Mouse (Mus musculus) forebrain, postnatal 0 days (tissue): Measurements from ENCODE around the gene Nr1i2. TPM values are rescaled to one million over a fixed set of nuclear protein-coding genes. Genes with fewer than 3 reads are reported as not detected.

ENCODE experiments used
- ATAC-seq: fragments of 200-750 bp; cut with Nextera tagmentation; 2 replicates; pipeline ENCODE4 v1.8.0; 2017; ENCODE audit warnings: mild to moderate bottlenecking, moderate library complexity
- DNase-seq: peaks from one replicate; pipeline ENCODE4 v3.0.0-alpha.2; 2015
- H3K27ac ChIP-seq: fragments of 300-500 bp; sonication (generic); 2 replicates; pipeline ENCODE4 v1.5.1; 2014; ENCODE audit warnings: low read depth, mild to moderate bottlenecking, antibody characterized with exemption, low read length, moderate library complexity, mixed read lengths
- H3K27me3 ChIP-seq: fragments of 300-500 bp; sonication (generic); 2 replicates; pipeline ENCODE4 v1.6.1; 2014; ENCODE audit warnings: mild to moderate bottlenecking, low read length, mixed read lengths; ENCODE audit not compliant: insufficient read depth
- H3K36me3 ChIP-seq: fragments of 300-500 bp; sonication (generic); 2 replicates; pipeline ENCODE4 v1.6.1; 2014; ENCODE audit warnings: mild to moderate bottlenecking, moderate library complexity; ENCODE audit not compliant: insufficient read depth
- H3K4me1 ChIP-seq: fragments of 300-500 bp; sonication (generic); 2 replicates; pipeline ENCODE4 v1.6.1; 2014; ENCODE audit warnings: antibody characterized with exemption; ENCODE audit not compliant: insufficient read depth
- H3K4me2 ChIP-seq: fragments of 300-500 bp; sonication (generic); 2 replicates; pipeline ENCODE4 v1.6.1; 2014; ENCODE audit warnings: low read depth, mild to moderate bottlenecking, moderate library complexity
- H3K4me3 ChIP-seq: fragments of 300-500 bp; sonication (generic); 2 replicates; pipeline ENCODE4 v1.5.1; 2014; ENCODE audit warnings: low read depth, low read length, mixed read lengths
- H3K9ac ChIP-seq: fragments of 300-500 bp; sonication (generic); 2 replicates; pipeline ENCODE4 v1.6.1; 2014; ENCODE audit warnings: mild to moderate bottlenecking
- H3K9me3 ChIP-seq: fragments of 300-500 bp; sonication (generic); 2 replicates; pipeline ENCODE4 v1.6.1; 2016; ENCODE audit warnings: low read length
- CTCF ChIP-seq: sonication (generic); IDR thresholded peaks from 2 replicates; pipeline ENCODE4 v1.5.1; 2016; ENCODE audit warnings: antibody characterized with exemption, control low read depth, low read depth
- WGBS: fragments of 180-500 bp; shearing (Covaris S2); extraction: QIAGEN DNeasy Blood & Tissue Kit; methylation state at CpG from one replicate; pipeline ENCODE4 v1.1.7; 2014; 5-methylcytosine and 5-hydroxymethylcytosine counted together
- polyA plus RNA-seq: library from polyadenylated mRNA; unstranded; fragments of >200 nt; fragmentation: Nextera tagmentation; extraction: Ambion mirVana; gene quantifications from 2 replicates; pipeline ENCODE4 v1.2.1, GENCODE M21; 2015
- total RNA-seq: library from RNA; depleted of rRNA; stranded (reverse); fragments of >200 nt; gene quantifications from 2 replicates; pipeline ENCODE4 v1.2.3, GENCODE M21; 2014; rRNA removed

Nr1i2 gene
- total and polyA plus RNA-seq, 2 experiments from 2014 or later = not detected

GRCm38 (mm10) chr16:38205272-38205671 is 89.4 kb downstream of the Nr1i2 start:
- no peak overlapping the region for H3K9ac ChIP-seq
- no peak for DNase-seq
- no peak for TF ChIP-seq CTCF
- H3K36me3 ChIP-seq = peaks cover 13% of the 10 kb centered on the region
- H3K4me2 ChIP-seq = no peak overlapping the region
- no peak overlapping the region for H3K4me3 ChIP-seq
- H3K9me3 ChIP-seq = no peaks in the 10 kb centered on the region
- H3K4me1 ChIP-seq = no peaks in the 10 kb centered on the region
- no peaks in the 10 kb centered on the region for H3K27me3 ChIP-seq
- WGBS = 97% methylated on average over 7 of the region's 7 CpGs
- ATAC-seq = no peak
- H3K27ac ChIP-seq = no peak overlapping the region

Other genes with a start within 250 kb of the Nr1i2 start
- gene Gsk3b, start 205.8 kb downstream of the Nr1i2 start, total RNA-seq = 97.8 and 132 TPM in 2 replicates
- gene Gsk3b, start 205.8 kb downstream of the Nr1i2 start, polyA plus RNA-seq = 86.1 and 141 TPM in 2 replicates
- 1.2 and 2.6 TPM in 2 replicates for gene Maats1, start 47.3 kb upstream of the Nr1i2 start, total RNA-seq
- gene Maats1, start 47.3 kb upstream of the Nr1i2 start, polyA plus RNA-seq = 0.91 and 1.5 TPM in 2 replicates
- gene Cox17, start 52.2 kb upstream of the Nr1i2 start, total RNA-seq = 12.9 and 51.7 TPM in 2 replicates
- 80.3 and 102 TPM in 2 replicates for gene Cox17, start 52.2 kb upstream of the Nr1i2 start, polyA plus RNA-seq
- gene Gm21987, start 52.2 kb upstream of the Nr1i2 start, total RNA-seq = not detected in 2 replicates
- gene Gm21987, start 52.2 kb upstream of the Nr1i2 start, polyA plus RNA-seq = not detected in 2 replicates
- 0.14 and 0.38 TPM in 2 replicates for gene Popdc2, start 67.4 kb upstream of the Nr1i2 start, total RNA-seq
- 0.39 TPM in 2 replicates for gene Popdc2, start 67.4 kb upstream of the Nr1i2 start, polyA plus RNA-seq
- 1.2 and 2.5 TPM in 2 replicates for gene Pla1a, start 138.3 kb upstream of the Nr1i2 start, total RNA-seq
- gene Pla1a, start 138.3 kb upstream of the Nr1i2 start, polyA plus RNA-seq = 0.74 and 1.0 TPM in 2 replicates
- 40.8 and 42.9 TPM in 2 replicates for gene Adprh, start 157.9 kb upstream of the Nr1i2 start, total RNA-seq
- 130 and 134 TPM in 2 replicates for gene Adprh, start 157.9 kb upstream of the Nr1i2 start, polyA plus RNA-seq
- 0.31 and 0.86 TPM in 2 replicates for gene Cd80, start 160.7 kb upstream of the Nr1i2 start, total RNA-seq
- 0.25 and 0.30 TPM in 2 replicates for gene Cd80, start 160.7 kb upstream of the Nr1i2 start, polyA plus RNA-seq
- gene Timmdc1, start 227.8 kb upstream of the Nr1i2 start, total RNA-seq = 30.3 and 34.3 TPM in 2 replicates
- 22.2 and 27.2 TPM in 2 replicates for gene Timmdc1, start 227.8 kb upstream of the Nr1i2 start, polyA plus RNA-seq